Mouse (Mus musculus) T-helper 1 cell (primary cell): Measurements from ENCODE around the gene Ppl.

Experiments used
- in situ Hi-C: fragments of 300-600 bp; cut with MboI, MseI; formaldehyde crosslinking; loops from one replicate; pipeline ENCODE4 v1.15.1; 2025; ENCODE audit warnings: high pct_unique_total_duplicates

Gene Ppl

DNA sequence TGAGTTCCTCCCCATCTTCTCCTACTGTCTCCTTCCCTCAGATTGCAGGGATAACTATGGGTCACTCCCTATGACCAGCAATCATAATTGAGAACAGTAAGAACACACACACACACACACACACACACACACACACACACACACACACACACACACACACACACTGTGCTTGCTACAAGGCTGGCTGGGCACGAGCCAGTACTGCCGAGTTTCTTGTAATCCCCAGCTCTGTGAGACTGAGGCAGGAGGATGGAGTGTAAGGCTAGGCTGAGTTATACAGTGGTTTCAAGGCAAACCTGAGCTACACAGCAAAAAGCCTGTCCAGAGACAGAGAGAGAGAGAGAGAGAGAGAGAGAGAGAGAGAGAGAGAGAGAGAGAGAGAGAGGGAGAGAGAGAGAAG, 2.0 kb downstream of the Ppl start:
- in situ Hi-C loops: no loop called here

DNA sequence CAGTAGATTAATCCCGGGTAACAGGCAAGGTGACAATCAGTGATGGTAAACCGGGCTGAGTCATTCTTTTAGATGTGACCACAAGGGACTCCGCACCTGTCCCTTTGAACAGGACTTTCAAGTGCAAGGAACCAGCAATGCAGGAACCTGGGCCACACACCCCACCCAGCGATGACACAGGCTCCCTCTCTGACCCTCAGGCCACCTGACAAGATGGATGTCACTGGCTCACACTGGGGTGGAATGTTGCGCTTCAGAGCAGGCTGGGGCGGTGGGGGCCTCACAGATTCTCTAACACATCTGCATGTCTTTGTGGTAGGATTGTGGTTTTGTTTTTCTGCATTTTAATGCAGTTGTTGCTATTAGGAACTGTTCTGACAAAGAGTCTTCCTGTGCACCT, 8.7 kb downstream of the Ppl start:
- in situ Hi-C loops: no loop called here

DNA sequence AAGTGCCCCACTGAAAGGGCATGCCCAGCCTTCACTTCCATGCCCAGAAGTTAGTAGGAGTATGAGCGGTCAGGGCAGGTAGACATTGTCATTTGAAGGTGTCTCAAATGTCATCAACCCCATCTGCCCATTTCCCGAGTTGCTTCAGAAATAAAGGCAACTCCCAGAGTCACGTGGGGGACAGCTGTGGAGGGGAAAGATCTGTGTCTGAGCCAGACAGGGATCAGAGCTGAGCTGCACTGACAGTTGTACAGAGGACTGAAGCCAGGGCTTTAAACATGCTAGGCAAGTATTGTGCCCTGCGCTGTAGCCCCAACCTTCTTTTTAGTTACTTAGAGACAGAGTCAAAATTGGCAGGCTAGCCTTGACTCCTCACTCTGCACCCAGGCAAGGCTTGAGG, 12.4 kb downstream of the Ppl start:
- in situ Hi-C loops: loop anchor here (10.0 kb wide), 1 partner anchor 605 kb away; no protein-coding TSS in a partner anchor

DNA sequence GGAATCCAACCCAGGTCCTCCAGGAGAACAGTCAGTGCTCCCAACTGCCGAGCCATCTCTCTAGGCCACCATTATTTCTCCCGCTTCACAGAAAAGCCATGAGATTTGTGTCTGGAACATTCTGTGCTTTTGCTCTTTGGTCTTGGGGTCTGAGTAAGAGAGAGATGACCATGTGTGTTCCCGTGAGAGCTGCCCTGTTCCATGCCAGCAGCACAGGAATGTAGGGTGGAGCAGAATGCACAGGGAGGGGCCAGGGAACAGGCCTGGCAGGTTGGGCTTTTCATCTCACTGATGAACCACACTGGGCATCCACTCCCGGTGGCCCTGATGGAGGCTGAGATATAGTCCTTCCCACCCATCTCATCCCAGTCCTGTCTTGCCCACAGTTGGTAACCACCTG, 12.8 kb downstream of the Ppl start:
- in situ Hi-C loops: loop anchor here (10.0 kb wide), 1 partner anchor 605 kb away; no protein-coding TSS in a partner anchor

DNA sequence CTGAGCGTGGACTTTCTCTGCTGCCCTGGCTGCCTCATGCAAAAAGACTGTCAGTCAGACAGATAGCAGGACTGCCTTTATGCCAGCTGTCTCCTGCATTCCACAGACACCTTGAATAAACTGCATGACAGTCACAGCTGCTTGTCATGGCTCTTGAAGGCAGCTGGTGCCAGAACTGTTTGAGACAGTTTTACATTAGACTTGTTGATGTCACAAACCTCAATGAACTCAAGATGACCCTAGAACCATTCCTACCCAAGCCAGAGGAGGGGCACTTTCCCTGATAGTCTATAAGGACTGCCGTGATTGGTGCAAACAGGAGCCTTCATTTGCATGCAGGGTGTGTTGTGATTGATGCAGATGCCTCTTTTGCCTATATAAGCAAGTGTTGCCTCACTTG, 18.6 kb downstream of the Ppl start:
- in situ Hi-C loops: loop anchor here (10.0 kb wide), 1 partner anchor 599 kb away; no protein-coding TSS in a partner anchor

DNA sequence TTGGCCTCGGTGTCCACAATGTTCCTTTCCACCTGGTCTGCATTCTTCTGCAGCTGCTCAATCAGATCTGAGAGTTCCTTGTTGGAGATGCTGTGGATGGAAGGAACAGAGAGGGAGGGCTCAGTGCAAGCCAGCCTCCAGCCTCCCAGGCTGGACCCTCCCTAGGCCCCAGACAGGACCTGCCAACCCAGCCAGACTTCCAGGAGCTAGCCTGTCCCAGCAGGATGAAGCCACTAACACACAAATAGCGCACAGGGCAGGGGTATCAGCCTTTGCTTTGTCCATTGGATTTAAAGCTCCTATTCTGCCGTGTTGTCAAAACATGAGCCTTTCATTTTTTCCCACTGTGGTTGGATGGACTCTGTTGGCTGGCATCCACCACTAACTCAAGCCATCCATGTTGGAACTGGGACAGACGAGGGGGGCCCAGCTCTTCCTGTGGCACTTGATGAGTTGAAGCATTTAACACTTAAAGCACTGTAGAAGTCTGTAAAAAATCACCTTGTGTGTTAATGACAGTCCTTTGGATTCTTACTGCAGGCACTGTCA, 19.1 kb downstream of the Ppl start:
- in situ Hi-C loops: loop anchor here (10.0 kb wide), 1 partner anchor 598 kb away; no protein-coding TSS in a partner anchor

DNA sequence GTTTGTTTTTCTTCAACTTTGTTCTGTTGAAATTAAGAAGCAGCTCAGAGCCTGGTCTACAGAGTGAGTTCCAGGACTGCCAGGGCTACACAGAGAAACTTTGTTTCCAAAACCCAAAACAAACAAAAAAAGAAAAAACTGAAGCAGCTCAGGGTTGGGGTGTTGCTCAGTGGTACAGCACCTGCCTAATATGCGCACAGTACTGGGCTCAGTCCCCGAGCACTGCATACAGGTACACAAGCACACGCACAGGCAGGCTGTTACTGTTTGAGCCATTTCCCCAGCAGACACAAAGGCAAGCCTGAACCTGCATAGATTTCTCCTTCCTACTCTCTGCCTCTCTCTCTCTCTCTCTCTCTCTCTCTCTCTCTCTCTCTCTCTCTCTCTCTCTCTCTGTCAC, 21.2 kb downstream of the Ppl start:
- in situ Hi-C loops: loop anchor here (10.0 kb wide), 1 partner anchor 596 kb away; no protein-coding TSS in a partner anchor

DNA sequence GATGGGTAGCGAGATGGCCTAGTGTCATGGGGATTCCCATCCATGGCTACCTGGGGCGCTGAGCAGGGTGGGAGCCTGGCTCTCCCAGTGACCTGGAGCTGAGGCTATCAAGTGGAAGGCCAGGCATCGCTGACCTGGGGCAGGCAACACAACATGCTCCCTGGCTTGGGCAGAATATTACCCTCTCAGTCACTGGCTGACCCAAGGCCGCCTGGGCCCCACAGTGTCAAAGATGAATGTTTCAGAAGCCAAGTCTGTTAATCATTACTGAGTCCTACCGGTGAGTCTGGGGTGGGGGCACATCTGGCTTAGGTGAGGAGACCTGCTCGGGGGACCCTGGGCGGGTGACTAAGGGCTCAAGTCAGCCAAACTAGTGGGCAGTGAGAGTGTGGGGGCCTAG, 22.3 kb downstream of the Ppl start:
- in situ Hi-C loops: loop anchor here (10.0 kb wide), 1 partner anchor 595 kb away; no protein-coding TSS in a partner anchor

DNA sequence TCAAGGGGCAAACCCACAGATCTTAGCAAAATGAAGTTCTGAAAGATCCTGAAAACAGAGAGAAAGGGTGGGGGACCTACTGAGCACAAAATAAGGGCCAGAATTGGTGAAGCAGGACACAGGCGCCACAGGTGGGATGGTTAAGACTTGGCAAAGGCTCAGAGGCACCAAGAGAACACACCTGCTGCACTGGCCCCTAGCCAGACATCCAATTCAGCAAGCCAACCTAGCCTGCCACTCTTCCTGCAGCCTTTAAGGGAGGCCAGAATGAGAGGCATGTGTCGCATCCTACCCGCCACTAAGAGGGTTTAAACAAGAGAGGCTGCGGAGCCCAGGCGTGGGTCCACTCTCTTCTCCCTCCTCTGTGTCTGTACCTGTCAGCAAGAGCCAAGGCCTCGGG, 31.2 kb downstream of the Ppl start:
- in situ Hi-C loops: no loop called here

DNA sequence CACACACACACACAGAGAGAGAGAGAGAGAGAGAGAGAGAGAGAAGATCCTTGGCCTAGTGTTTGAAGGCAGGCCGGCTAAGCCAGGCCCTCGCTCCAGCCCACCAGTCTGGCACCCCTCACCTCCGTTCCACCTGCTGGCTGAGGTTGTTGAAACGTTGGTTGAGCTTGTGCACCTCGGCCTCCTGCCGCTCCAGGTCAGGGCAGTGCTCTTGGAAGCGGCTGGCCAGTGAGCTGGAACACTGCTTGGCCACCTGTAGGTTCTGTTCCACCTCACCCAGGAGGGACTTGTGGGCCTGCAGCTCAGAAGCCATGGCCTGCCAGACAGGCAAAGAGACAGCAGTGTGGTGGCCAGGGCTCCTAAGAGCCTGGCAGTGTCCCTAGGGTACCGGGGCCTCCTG, 35.7 kb downstream of the Ppl start:
- in situ Hi-C loops: no loop called here

DNA sequence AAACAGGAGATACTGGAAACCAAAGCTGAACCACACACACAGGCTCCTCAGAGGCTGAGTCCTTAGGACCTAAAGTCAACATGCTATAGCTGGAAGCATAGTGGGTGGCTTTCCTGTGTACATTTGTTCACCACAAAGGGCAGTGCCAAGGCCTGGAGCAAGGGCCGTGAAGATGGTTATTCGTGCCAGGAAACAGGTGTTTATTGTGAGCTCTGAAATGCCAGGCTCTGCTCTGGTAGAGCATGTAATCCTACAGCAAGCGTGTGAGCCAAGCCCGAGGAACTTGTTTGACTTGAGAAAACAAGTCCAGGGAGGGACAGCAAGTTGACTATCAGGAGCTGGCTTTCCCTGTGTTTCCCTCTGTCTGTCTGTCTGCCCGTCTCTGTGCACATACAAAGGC, 38.9 kb downstream of the Ppl start:
- in situ Hi-C loops: no loop called here

DNA sequence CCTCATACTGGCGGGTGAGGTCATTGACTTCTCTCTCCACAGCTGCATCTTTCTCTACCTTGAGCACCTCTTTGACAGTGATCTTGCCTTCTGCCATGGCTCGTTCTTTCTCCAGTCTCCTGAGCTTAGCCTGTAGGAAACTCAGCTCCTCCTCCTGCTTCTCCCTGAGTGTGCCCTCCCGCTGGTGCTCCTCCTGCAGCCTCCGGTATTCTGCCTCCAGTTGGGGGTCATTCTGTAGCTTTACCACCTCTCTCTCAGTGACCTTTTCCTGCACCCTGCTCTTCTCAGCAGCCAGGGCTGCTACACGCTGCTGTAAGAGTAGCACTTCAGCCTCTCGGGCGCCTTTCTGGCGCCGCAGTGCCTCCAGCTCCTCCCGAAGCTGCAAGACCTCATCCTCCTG, 43.2 kb downstream of the Ppl start:
- in situ Hi-C loops: no loop called here

DNA sequence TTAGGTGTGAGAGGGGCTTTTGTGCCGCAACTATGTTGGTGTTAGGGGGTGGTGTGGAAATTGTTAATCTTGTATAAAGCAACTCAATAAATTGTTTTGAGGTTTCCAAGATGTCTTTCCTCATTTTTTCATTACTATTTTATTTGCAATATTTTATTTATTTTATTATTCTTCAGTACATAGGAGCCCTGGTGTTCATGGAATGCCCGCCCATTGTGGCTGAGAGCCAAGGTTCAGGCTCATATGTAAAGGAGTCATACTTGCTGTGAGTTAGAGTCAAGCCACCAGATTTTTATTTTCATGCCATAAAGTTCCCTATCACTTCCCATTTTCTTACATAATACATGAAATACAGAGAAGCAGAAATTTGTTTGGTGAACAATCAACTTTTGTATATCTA, 46.0 kb downstream of the Ppl start:
- in situ Hi-C loops: no loop called here

DNA sequence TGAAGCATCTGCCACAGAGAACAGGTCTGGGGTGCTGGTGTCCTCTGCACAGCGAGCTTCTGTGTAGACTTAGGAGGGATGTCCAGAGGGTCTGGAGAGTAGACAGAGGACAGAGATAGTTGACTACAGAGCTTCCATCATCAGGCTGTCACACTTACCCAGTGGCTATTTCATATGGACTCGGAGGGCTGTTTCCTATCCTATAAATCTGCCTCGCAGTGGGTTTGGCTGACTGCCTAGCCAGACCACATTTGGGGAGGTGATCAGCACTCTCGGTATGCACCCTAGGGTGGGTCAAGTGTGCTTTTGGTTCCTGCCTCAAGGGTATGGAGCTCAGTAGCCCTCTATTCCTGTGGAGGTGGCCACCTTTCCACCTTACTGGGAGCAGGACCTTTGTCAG, 47.0 kb downstream of the Ppl start:
- in situ Hi-C loops: no loop called here

DNA sequence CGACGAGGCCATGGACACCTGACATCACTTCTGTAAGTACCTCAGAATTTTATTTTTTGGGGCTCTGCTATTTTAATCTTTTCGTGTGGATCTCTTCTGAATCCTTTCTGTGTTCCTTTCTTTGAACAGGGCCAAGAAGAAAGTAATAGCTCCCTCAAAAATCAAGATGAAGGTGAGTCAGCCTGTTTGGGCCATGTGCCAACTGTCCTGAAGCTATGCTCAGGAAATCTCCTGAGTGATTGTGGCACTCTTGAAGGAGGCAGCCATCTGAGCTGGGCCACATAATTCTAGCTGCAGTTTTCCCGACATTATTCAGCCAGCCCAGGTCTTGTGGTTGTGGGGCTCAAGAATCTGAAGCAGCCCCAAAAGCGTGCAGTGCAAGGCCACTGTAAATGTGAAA, 57.9 kb downstream of the Ppl start:
- in situ Hi-C loops: no loop called here

DNA sequence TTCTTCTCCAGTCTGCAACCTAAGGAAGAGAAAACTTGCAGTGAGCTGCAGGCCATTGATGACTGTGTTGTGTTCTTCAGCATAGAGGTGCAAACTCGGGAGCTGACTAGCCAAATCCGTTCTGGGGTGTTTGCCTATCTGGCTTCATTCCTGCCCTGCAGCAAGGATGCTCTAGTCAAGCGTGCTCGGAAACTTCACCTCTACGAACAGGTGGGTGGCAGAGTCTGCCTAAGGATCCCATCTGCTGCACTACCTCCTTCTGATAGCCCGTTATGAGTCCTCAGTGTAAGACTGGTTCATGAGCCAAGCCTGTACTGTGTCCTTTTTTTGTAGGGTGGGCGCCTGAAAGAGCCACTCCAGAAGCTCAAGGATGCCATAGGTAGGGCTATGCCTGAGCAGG, 60.2 kb downstream of the Ppl start:
- in situ Hi-C loops: no loop called here

DNA sequence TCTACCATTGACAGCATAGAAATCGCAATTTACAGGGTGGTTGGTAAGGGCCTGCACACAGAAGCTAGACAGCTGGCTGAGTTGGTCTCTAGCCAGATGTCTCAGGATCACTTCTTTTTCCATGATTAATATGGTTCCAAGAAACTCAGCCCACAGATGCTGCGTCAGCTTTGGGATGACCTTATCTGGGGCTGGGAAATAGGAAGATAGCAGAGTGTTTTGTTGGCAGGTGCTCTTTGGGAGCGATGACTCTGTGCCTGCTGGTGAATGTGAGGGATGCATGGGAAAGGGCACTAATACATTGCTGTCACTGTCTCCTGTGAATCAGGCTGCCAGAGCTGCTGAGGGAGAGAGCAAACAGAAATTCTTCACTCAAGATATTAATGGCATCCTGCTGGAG, 61.9 kb downstream of the Ppl start:
- in situ Hi-C loops: no loop called here

DNA sequence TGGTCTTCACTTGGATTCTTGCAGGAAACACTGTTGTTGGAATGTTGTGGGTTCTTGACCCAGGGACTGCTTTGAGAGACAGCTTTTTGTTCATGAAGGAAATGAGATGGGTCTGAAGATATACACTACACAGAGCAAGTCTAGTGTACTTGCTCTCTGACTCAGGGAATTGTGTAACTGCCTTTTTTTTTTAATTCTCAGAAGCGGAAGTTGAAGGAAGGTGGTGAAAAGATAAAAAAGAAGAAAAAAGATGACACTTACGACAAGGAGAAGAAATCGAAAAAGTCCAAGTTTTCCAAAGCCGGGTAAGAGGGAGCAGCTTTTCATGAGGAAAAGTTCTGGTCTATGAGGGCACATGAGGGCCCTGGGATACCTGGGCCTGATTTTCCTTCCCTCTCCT, 68.7 kb downstream of the Ppl start:
- in situ Hi-C loops: no loop called here

DNA sequence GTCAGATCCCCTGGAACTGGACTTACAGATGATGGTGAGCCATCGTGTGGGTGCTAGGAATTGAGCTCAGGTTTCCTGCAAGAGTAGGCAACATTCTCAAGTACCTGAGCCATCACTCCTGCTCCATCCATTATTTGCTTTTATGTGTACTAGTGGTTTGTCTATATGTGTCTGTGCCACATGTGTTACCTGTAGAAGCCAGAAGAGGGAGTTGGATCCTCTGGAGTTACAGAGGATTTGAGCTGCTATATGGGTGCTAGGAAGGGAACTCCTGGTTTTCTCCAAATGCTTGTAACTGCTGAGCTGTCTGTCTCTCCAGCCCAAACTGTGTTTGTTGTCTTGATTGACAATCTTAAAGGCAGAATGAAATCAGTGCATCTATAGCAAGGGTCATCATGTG, 74.1 kb downstream of the Ppl start:
- in situ Hi-C loops: no loop called here

DNA sequence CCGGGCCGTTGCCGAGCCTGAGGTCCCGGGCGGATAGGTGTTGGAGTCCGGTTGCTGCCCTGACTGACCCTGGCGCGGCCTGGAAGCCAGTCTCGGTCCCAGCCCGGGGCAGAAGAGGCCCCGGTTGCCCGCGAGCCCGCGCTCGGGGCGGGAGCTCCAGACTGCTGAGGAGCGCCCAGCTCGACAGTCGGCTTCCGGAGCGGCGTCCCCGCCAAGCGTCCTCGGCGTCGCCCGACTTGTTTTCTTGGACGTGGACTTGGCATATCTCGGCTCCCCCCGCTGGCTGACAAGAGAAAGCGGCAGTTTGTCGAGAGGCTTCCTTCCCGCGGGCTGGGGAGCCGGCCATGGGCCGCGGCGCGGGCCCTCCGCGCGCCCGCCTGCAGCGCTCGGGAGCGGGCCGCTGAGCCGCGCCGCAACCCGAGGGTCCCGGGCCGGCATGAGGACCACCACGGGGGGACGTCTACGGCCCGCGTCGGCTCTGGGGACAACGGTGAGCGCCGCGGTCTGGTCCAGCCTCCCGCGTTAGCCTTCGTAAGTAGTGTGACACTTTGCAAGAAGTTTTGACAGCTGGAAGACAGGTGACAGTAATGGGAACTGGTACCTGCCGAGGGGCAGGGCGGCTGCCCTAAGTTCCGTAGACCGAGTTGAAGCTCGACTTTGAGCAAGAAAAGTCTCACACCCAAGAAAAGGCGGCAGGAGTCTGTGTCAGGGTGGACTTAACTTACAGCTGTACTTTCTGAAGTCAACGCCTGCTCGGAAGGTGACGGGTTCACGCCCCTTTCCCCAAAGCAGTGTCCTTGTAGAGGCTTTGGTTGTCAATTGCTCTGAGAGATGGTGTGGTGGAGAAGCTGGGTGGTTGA, 81.7 kb downstream of the Ppl start:
- in situ Hi-C loops: no loop called here

DNA sequence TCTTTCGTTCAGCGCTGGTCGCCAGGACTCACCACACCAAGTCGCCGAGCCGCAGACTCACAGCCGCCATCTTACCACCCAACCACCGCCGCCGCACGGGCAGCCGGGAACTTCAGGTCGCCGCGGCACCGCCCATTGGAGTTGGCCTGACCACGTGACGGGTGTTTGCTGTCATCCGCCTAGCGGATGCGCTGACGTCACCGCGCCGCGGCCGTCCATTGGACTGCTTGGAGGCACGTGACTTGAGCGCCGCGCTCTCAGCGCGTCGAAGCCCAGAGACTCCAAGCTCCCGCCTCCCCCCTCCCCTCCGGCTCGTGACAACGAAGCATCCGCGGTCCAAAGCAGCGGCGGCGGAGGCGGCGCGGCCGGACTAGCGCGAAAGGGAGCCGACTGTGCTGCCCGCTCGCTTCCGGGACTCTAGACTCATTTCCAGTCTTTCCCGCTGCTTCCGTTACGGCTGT, 82.4 kb downstream of the Ppl start, which contains the start of the genes Glyr1 and Ubn1:
Gene Glyr1 (minus strand): TSS at position 90 of the 461 bp plus-strand sequence.
Gene Ubn1 (plus strand): TSS at position 284 of the 461 bp plus-strand sequence.
- in situ Hi-C loops: no loop called here

DNA sequence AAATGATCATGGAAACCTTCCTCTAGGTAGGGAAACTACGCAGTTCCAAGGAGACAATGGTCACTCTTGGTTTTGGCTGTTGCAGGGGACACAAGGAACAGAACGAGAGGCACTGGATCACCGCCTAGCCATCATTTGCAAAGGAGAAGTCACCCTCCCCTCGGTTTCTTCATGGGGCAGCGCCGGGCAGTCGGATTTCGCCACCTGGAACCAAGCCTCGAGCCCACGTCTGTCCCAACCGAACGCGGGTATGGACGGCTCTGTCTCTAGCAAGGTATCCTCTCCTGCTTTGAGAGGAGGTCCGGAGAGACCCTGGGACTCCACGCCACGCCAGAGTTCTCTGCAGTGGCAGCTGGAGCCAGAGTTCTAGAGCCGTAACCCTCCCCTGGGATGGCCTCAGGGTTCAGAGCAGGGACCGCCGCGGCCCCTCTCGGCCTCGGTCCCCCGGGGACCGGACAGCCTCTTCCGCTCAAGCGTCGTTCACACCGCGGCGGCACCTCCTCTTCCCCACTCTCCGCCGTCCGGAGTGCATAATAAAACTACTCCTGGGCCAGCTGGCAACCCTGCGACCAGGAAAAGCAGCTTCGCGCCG, 82.9 kb downstream of the Ppl start:
- in situ Hi-C loops: no loop called here

DNA sequence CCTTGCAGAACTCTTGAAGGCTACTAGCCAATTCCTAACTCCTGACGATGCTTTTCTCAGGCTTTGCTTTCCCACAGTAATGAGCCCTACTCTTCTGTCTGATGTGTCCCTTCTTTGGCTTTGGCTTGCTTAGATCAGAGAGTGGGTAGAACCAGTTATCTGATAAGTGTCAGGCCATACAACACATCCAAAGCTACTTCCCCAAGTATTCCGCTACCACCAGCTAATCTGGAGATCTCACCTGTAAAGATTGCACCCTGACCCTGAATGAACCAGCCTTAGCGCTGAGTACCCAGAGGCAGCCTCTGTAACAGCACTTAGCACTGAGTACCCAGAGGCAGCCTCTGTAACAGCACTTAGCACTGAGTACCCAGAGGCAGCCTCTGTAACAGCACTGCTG, 86.9 kb downstream of the Ppl start:
- in situ Hi-C loops: no loop called here
